Mouse (Mus musculus): ENCODE results near the gene Gm44790.

DNA sequence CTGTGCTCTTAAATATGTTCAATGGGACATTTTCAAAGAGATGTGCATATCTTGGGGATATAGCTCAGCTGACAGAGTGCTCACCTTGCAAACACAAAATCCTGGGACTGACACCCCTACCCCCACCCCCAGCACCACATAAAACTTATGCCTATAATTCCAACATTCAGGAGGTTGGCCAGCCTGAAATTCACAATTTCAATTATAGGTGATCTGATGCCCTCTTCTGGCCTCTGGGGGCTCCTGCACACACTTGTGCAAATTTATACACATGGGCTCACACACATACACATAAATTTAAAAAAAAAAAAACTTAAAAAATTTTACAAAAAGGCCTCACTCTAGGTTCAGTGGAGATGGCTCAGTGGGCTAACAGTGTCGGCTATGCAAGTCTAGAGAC lies 33.3 kb upstream of the Gm44790 start:
- TF ChIP-seq POLR2A (IDR thresholded peaks at IDR 0.05; ENCODE audit: insufficient read depth, low read length) (no peak), CTCF (IDR thresholded peaks at IDR 0.05; ENCODE audit: low read depth, low read length) (no peak), EP300 (IDR thresholded peaks at IDR 0.05; ENCODE audit: insufficient read depth, low read depth, low read length) (no peak)

All from ES-Bruce4 (cell line).